Mouse (Mus musculus) MEL (cell line): ENCODE data around the gene Trak1. TPM values are rescaled to one million over a fixed set of nuclear protein-coding genes. Genes with fewer than 3 reads are reported as not detected.

Experiments
- DNase-seq: peaks from one replicate; pipeline ENCODE4 v3.0.0; 2011; ENCODE audit warnings: low read depth, low spot score
- H3K27ac ChIP-seq: 2 replicates; pipeline ENCODE4 v1.5.1; 2012; ENCODE audit warnings: low read depth, mild to moderate bottlenecking, control low read depth, low read length, moderate library complexity; ENCODE audit not compliant: control insufficient read depth
- H3K27me3 ChIP-seq, 2 experiments: fragments of 150-350 bp in 1 of 2; sonication (generic) in 1 of 2; 2 replicates each; pipeline ENCODE4 v1.6.1; 2012; ENCODE audit warnings: low read length in 2 of 2, mild to moderate bottlenecking in 2 of 2, improper control_type of control experiment in 1 of 2, moderate library complexity in 1 of 2; ENCODE audit not compliant: insufficient read depth in 2 of 2, control insufficient read depth in 1 of 2
- H3K36me3 ChIP-seq, 2 experiments: 2 replicates each; pipeline ENCODE4 v1.6.1; 2012 to 2014; ENCODE audit warnings: low read length in 2 of 2, improper control_type of control experiment in 1 of 2, inconsistent platforms in 1 of 2, mild to moderate bottlenecking in 1 of 2; ENCODE audit not compliant: insufficient read depth in 2 of 2, control insufficient read depth in 1 of 2
- H3K4me1 ChIP-seq, 2 experiments: fragments of 150-350 bp in 1 of 2; sonication (generic) in 1 of 2; 2 replicates each; pipeline ENCODE4 v1.6.1; 2012; ENCODE audit warnings: low read length in 2 of 2, improper control_type of control experiment in 1 of 2, mild to moderate bottlenecking in 1 of 2; ENCODE audit not compliant: insufficient read depth in 2 of 2, control insufficient read depth in 1 of 2
- H3K4me3 ChIP-seq, 2 experiments: fragments of 150-350 bp in 1 of 2; sonication (generic) in 1 of 2; 2 replicates each; pipeline ENCODE4 v1.5.1; 2012; ENCODE audit warnings: low read depth in 2 of 2, low read length in 2 of 2, mild to moderate bottlenecking in 2 of 2, moderate library complexity in 2 of 2, control low read depth in 1 of 2, improper control_type of control experiment in 1 of 2; ENCODE audit not compliant: control insufficient read depth in 1 of 2, insufficient read depth in 1 of 2
- H3K79me2 ChIP-seq: 2 replicates; pipeline ENCODE4 v1.6.1; 2012; ENCODE audit warnings: mild to moderate bottlenecking, low read length, moderate library complexity; ENCODE audit not compliant: control insufficient read depth, poor library complexity, insufficient read depth
- H3K9ac ChIP-seq: 2 replicates; pipeline ENCODE4 v1.6.1; 2012; ENCODE audit warnings: low read depth, mild to moderate bottlenecking, control low read depth, low read length, moderate library complexity; ENCODE audit not compliant: control insufficient read depth, poor library complexity, severe bottlenecking
- H3K9me3 ChIP-seq: fragments of 150-350 bp; sonication (generic); replicated peaks from 2 replicates; pipeline ENCODE4 v1.6.1; 2012; ENCODE audit warnings: mild to moderate bottlenecking, low read length, improper control_type of control experiment, moderate library complexity; ENCODE audit not compliant: insufficient read depth
- CHD2 ChIP-seq: IDR thresholded peaks from 2 replicates; pipeline ENCODE4 v1.6.1; 2011; ENCODE audit warnings: low read length, improper control_type of control experiment
- CTCF ChIP-seq, 3 experiments: IDR thresholded peaks in 2 of 3; conservative IDR thresholded peaks in 1 of 3; 2 replicates each; pipeline ENCODE4 v1.5.1; 2011 to 2012; ENCODE audit warnings: low read length in 3 of 3, low read depth in 2 of 3, mild to moderate bottlenecking in 2 of 3, improper control_type of control experiment in 1 of 3, inconsistent platforms in 1 of 3, mixed read lengths in 1 of 3, moderate library complexity in 1 of 3; ENCODE audit not compliant: control insufficient read depth in 1 of 3, insufficient read depth in 1 of 3, poor library complexity in 1 of 3, severe bottlenecking in 1 of 3
- ETS1 ChIP-seq: IDR thresholded peaks from 2 replicates; pipeline ENCODE4 v1.6.1; 2012; ENCODE audit warnings: low read depth, mild to moderate bottlenecking, inconsistent platforms, low read length, improper control_type of control experiment, moderate library complexity
- GABPA ChIP-seq: IDR thresholded peaks from 2 replicates; pipeline ENCODE4 v1.6.1; 2012; ENCODE audit warnings: low read depth, mild to moderate bottlenecking, inconsistent platforms, low read length, improper control_type of control experiment, moderate library complexity
- GATA1 ChIP-seq: IDR thresholded peaks from 2 replicates; pipeline ENCODE4 v1.6.1; 2011; ENCODE audit warnings: low read depth, low read length, improper control_type of control experiment
- HCFC1 ChIP-seq: IDR thresholded peaks from 2 replicates; pipeline ENCODE4 v1.6.1; 2012; ENCODE audit warnings: low read depth, mild to moderate bottlenecking, inconsistent platforms, low read length, improper control_type of control experiment, moderate library complexity
- JUND ChIP-seq: IDR thresholded peaks from 2 replicates; pipeline ENCODE4 v1.6.1; 2011; ENCODE audit warnings: low read depth, mild to moderate bottlenecking, improper control_type of control experiment, low read length
- MEF2A ChIP-seq: IDR thresholded peaks from 2 replicates; pipeline ENCODE4 v1.6.1; 2014; ENCODE audit warnings: low read depth, mild to moderate bottlenecking, inconsistent platforms, low read length, improper control_type of control experiment; ENCODE audit not compliant: poor library complexity, insufficient replicate concordance, severe bottlenecking; ENCODE audit errors: extremely low read depth
- MYB ChIP-seq: IDR thresholded peaks from 2 replicates; pipeline ENCODE4 v1.6.1; 2011; ENCODE audit warnings: mild to moderate bottlenecking, low read depth, low read length, improper control_type of control experiment
- MYC ChIP-seq: IDR thresholded peaks from 2 replicates; pipeline ENCODE4 v1.6.1; 2011; ENCODE audit warnings: low read depth, mild to moderate bottlenecking, low read length, improper control_type of control experiment, moderate library complexity
- POLR2AphosphoS2 ChIP-seq: IDR thresholded peaks from 2 replicates; pipeline ENCODE4 v1.6.1; 2011; ENCODE audit warnings: low read length, improper control_type of control experiment
- RCOR1 ChIP-seq: IDR thresholded peaks from 2 replicates; pipeline ENCODE4 v1.6.1; 2012; ENCODE audit warnings: low read depth, mild to moderate bottlenecking, inconsistent platforms, low read length, improper control_type of control experiment
- SMC3 ChIP-seq: IDR thresholded peaks from 2 replicates; pipeline ENCODE4 v1.6.1; 2011; ENCODE audit warnings: low read depth, low read length, improper control_type of control experiment
- TAL1 ChIP-seq: IDR thresholded peaks from 2 replicates; pipeline ENCODE4 v1.6.1; 2012; ENCODE audit warnings: mild to moderate bottlenecking, inconsistent platforms, low read length, moderate library complexity, mixed read lengths
- UBTF ChIP-seq: IDR thresholded peaks from 2 replicates; pipeline ENCODE4 v1.6.1; 2012; ENCODE audit warnings: low read depth, mild to moderate bottlenecking, inconsistent platforms, low read length, improper control_type of control experiment, moderate library complexity, borderline replicate concordance; ENCODE audit not compliant: insufficient read depth
- ZC3H11A ChIP-seq: IDR thresholded peaks from 2 replicates; pipeline ENCODE4 v1.6.1; 2012; ENCODE audit warnings: low read depth, mild to moderate bottlenecking, inconsistent platforms, low read length, improper control_type of control experiment
- polyA plus RNA-seq, 2 experiments: library from polyadenylated mRNA; stranded (reverse) in 1 of 2; unstranded in 1 of 2; fragments of >175 nt in 1 of 2; fragments of >200 nt in 1 of 2; gene quantifications; 2 replicates each; pipeline versions ENCODE4 v1.2.1 to v1.2.4; 2012; ENCODE audit warnings: low replicate concordance in 2 of 2, low read depth in 1 of 2; ENCODE audit not compliant: insufficient read length in 2 of 2, insufficient read depth in 1 of 2, missing spikeins in 1 of 2
- total RNA-seq: library from RNA; depleted of rRNA; stranded (reverse); fragments of 300-350 nt; gene quantifications from 2 replicates; pipeline ENCODE4 v1.2.3, GENCODE M21; 2012

Gene Trak1
- total and polyA plus RNA-seq, 3 experiments = 16.2 to 35.5 TPM; not detected in 1

DNA sequence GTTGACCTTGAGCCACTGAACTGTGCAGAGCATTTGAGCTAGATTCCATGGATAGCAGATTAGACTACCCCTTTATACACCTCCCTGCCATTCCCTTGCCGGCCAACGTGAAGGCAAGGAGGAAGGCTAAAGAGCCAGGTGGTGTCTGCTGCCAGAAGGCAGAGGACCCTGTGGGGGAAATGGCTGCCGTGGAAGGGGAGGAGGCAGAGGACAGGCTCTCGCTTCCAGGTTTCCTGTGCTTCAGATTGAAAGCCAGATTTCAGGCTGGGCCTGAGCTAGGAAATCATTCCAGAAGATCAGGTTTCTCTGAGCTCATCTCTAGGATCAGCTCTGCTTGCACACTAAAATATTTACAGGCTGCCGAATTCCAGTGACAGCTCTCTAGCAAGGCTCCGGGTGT lies 133.1 kb downstream of the Trak1 start:
- no peaks in the 10 kb centered on the region for H3K27me3 ChIP-seq

DNA sequence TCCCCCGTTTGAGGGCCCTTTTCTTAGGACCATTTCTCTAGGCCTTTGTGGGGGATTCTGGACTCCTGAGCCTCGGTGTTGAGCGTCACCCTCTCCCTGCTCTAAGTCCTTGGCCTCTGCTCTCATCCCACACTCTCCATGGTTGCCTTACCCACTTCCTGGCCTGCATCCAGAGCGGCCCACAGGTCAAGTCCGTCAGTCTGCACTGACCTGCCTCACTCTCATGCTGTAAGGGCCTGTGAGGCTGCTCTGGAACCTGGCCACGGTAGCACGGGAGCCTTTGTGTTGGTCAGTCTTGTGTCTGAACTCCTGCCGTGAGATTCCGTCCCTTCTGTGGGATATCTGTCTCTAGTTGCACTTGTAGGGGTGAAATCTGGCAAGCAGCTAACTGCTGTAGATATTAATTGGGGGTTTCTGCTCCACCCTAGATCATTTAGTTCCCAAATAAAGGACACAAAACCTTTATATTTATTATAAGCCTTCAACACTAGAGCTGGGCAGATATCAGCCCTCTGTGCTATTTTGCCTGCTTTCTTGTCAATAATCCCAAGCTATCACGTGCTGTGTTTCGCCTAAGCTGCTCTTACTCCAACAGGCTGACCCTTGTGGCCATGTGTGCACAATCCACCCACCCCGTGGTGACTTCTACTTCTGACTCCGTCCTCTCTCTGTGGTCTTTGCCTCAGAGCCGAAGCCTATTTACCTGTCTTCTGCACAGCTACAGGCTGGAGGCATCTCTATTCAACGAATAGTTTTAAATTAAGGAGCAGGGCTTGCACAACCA lies 136.6 kb downstream of the Trak1 start:
- no peak overlapping the region for H3K9ac ChIP-seq

More for the DNA sequence above, 133.1 kb downstream of the Trak1 start:
- H3K4me1 ChIP-seq = peaks cover 12 to 33% of the 10 kb centered on the region in 2 experiments
- peaks cover 2% of the 10 kb centered on the region; the same call in 1 of the 2 replicates for H3K79me2 ChIP-seq
- no peak overlapping the region for H3K27ac ChIP-seq
- no peak for DNase-seq
- no peak overlapping the region for H3K4me3 ChIP-seq
- no peak overlapping the region for H3K9ac ChIP-seq
- TF ChIP-seq HCFC1 (no peak), GABPA (no peak), RCOR1 (no peak), TAL1 (no peak)
- H3K9me3 ChIP-seq = no peaks in the 10 kb centered on the region
- peaks cover 0 to 25% of the 10 kb centered on the region in 2 experiments; a peak in 3 of 4 replicates for H3K36me3 ChIP-seq

DNA sequence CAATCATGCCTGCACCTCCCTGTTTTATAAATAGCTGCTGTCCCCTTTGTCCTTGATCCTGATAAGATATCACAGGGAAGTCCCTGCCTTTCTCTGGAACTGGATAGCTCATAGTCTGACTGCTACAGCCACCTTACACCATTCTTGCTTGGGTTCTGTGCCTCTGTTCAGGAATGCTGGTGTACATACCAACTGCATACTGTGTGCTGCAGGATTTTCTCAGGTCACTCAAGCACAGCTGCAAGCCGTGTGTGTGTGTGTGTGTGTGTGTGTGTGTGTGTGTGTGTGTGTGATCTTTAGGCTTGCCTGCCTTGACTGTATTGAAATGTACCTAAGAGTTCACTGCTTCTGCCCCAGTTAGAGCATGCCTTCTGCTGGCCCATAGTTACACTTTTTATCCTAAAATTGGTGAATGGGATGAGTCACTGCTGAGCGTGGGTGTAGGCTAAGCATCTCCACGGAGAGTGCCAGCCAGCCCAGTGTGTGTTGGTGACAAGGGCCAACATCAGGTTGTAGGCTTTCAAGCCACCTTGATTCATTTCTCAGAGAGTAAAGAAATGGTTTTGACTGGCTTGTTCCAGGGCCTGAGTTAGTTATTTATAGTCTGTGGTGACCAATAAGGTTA lies 138.1 kb downstream of the Trak1 start:
- Histone ChIP-seq H3K79me2 (no peaks in the 10 kb centered on the region), H3K27me3 (no peaks in the 10 kb centered on the region), H3K4me1 (peaks cover 0 to 11% of the 10 kb centered on the region in 2 experiments; a peak in 2 of 4 replicates), H3K9me3 (no peaks in the 10 kb centered on the region), H3K9ac (no peak overlapping the region), H3K36me3 (peaks cover 0 to 3% of the 10 kb centered on the region in 2 experiments; a peak in 1 of 4 replicates), H3K27ac (no peak overlapping the region), H3K4me3 (no peak overlapping the region)
- no peak for TF ChIP-seq ETS1
- no peak for TF ChIP-seq POLR2AphosphoS2
- no peak for TF ChIP-seq CTCF (IDR thresholded peaks at IDR 0.05 in 2 of 3, conservative IDR thresholded peaks at IDR 0.05 in 1 of 3; ENCODE audit: control insufficient read depth in 1 of 3, insufficient read depth in 1 of 3, low read depth in 2 of 3, low read length in 3 of 3, poor library complexity in 1 of 3, severe bottlenecking in 1 of 3)
- no peak for TF ChIP-seq UBTF
- no peak for TF ChIP-seq HCFC1
- no peak for TF ChIP-seq MYC
- no peak for TF ChIP-seq GATA1
- DNase-seq = no peak

More for the DNA sequence above, 136.6 kb downstream of the Trak1 start:
- H3K27ac ChIP-seq = no peak overlapping the region
- H3K79me2 ChIP-seq = no peaks in the 10 kb centered on the region
- no peak for DNase-seq
- H3K9me3 ChIP-seq = no peaks in the 10 kb centered on the region
- no peaks in the 10 kb centered on the region for H3K27me3 ChIP-seq
- peaks cover 0 to 3% of the 10 kb centered on the region in 2 experiments; a peak in 1 of 4 replicates for H3K36me3 ChIP-seq
- H3K4me3 ChIP-seq = no peak overlapping the region
- peaks cover 0 to 11% of the 10 kb centered on the region in 2 experiments; a peak in 2 of 4 replicates for H3K4me1 ChIP-seq
- TF ChIP-seq ZC3H11A (no peak), MEF2A (no peak), SMC3 (no peak), CHD2 (no peak), MYB (no peak), JUND (no peak), CTCF (IDR thresholded peaks at IDR 0.05 in 2 of 3, conservative IDR thresholded peaks at IDR 0.05 in 1 of 3; ENCODE audit: control insufficient read depth in 1 of 3, insufficient read depth in 1 of 3, low read depth in 2 of 3, low read length in 3 of 3, poor library complexity in 1 of 3, severe bottlenecking in 1 of 3) (no peak)
